Mouse (Mus musculus): ENCODE measurements around the gene Nrp2. TPM values are rescaled to one million over a fixed set of nuclear protein-coding genes. Genes with fewer than 3 reads are reported as not detected.

Nrp2 gene
- polyA plus RNA-seq, 1 experiment: 32.2 TPM

DNA sequence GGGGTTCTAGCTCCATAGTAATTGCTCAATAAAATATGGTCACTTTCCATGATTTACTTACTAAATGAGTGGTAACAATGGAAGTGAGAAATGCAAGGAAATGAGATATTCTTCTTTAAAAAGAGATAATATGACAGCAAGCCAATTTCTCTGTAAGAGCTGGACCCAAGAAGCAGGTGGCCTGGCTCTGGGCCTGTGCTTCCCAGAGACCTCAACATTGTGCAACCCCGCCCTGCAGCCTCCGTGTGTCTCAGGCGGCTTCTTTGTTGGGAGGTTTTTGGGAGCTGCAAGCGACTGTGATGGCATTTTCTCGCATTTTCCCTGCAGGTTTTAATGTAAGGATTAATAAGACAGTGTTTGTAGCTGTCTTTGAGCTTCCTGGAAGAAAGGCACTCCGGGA is 29.0 kb downstream of the Nrp2 start:
- no peak overlapping the region for H3K4me3 ChIP-seq (ENCODE audit: low read depth, low read length)
- no peaks in the 10 kb centered on the region for H3K27me3 ChIP-seq (ENCODE audit: control insufficient read depth, insufficient read depth, low read length, poor library complexity, severe bottlenecking)
- no peaks in the 10 kb centered on the region for H3K36me3 ChIP-seq (ENCODE audit: control insufficient read depth, insufficient read depth, low read length, poor library complexity, severe bottlenecking)
- H3K27ac ChIP-seq (ENCODE audit: insufficient read depth, low read length): no peak overlapping the region
- TF ChIP-seq EP300 (IDR thresholded peaks at IDR 0.05; ENCODE audit: insufficient read depth, low read depth, low read length): no peak
- no peak for TF ChIP-seq CTCF (IDR thresholded peaks at IDR 0.05; ENCODE audit: low read depth, low read length)
- no peak for TF ChIP-seq POLR2A (IDR thresholded peaks at IDR 0.05; ENCODE audit: insufficient read depth, low read length)
- H3K9me3 ChIP-seq (replicated peaks; ENCODE audit: control insufficient read depth, insufficient read depth, low read length, poor library complexity, severe bottlenecking): no peaks in the 10 kb centered on the region
- H3K9ac ChIP-seq (ENCODE audit: low read depth, poor library complexity, severe bottlenecking): no peak overlapping the region
- peaks cover 2% of the 10 kb centered on the region for H3K4me1 ChIP-seq (ENCODE audit: control insufficient read depth, insufficient read depth, low read length)

GRCm38 (mm10) chr1:62734420-62734931 is 31.4 kb downstream of the Nrp2 start:
- Histone ChIP-seq H3K4me1 (ENCODE audit: control insufficient read depth, insufficient read depth, low read length) (peaks cover 6% of the 10 kb centered on the region), H3K27ac (ENCODE audit: insufficient read depth, low read length) (0 out of 2 replicates have a peak overlapping the region, but pooled peaks have one; percentile 6), H3K4me3 (ENCODE audit: low read depth, low read length) (no peak overlapping the region), H3K9ac (ENCODE audit: low read depth, poor library complexity, severe bottlenecking) (no peak overlapping the region), H3K36me3 (ENCODE audit: control insufficient read depth, insufficient read depth, low read length, poor library complexity, severe bottlenecking) (no peaks in the 10 kb centered on the region), H3K27me3 (ENCODE audit: control insufficient read depth, insufficient read depth, low read length, poor library complexity, severe bottlenecking) (no peaks in the 10 kb centered on the region), H3K9me3 (replicated peaks; ENCODE audit: control insufficient read depth, insufficient read depth, low read length, poor library complexity, severe bottlenecking) (no peaks in the 10 kb centered on the region)
- TF ChIP-seq POLR2A (IDR thresholded peaks at IDR 0.05; ENCODE audit: insufficient read depth, low read length) (no peak), EP300 (IDR thresholded peaks at IDR 0.05; ENCODE audit: insufficient read depth, low read depth, low read length) (no peak), CTCF (IDR thresholded peaks at IDR 0.05; ENCODE audit: low read depth, low read length) (no peak)

DNA sequence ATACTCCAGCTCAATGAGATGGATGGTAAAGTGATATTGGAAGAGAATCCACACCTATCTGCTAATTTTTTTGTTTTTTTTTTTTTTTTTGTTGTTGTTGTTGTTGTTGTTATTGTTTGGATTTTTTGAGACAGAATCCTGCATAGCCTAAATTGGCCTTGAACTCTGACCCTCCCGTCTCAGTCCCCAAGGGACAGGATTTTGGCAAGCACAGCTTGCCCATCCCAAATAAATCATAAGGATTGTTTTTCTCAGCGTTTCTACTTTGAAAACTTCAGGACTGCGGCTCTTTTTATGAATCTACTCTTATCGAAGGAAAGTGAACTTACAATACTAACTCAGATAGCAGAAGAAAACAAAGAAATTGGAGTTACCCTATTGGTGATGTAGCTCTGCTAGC is 31.9 kb downstream of the Nrp2 start:
- Histone ChIP-seq H3K27me3 (ENCODE audit: control insufficient read depth, insufficient read depth, low read length, poor library complexity, severe bottlenecking) (no peaks in the 10 kb centered on the region), H3K9me3 (replicated peaks; ENCODE audit: control insufficient read depth, insufficient read depth, low read length, poor library complexity, severe bottlenecking) (no peaks in the 10 kb centered on the region), H3K4me1 (ENCODE audit: control insufficient read depth, insufficient read depth, low read length) (peaks cover 6% of the 10 kb centered on the region), H3K9ac (ENCODE audit: low read depth, poor library complexity, severe bottlenecking) (no peak overlapping the region), H3K27ac (ENCODE audit: insufficient read depth, low read length) (0 out of 2 replicates have a peak overlapping the region, but pooled peaks have one; percentile 29), H3K4me3 (ENCODE audit: low read depth, low read length) (no peak overlapping the region), H3K36me3 (ENCODE audit: control insufficient read depth, insufficient read depth, low read length, poor library complexity, severe bottlenecking) (no peaks in the 10 kb centered on the region)
- no peak for TF ChIP-seq EP300 (IDR thresholded peaks at IDR 0.05; ENCODE audit: insufficient read depth, low read depth, low read length)
- no peak for TF ChIP-seq CTCF (IDR thresholded peaks at IDR 0.05; ENCODE audit: low read depth, low read length)
- no peak for TF ChIP-seq POLR2A (IDR thresholded peaks at IDR 0.05; ENCODE audit: insufficient read depth, low read length)

GRCm38 (mm10) chr1:62735835-62736234 is 32.8 kb downstream of the Nrp2 start:
- Histone ChIP-seq H3K27me3 (ENCODE audit: control insufficient read depth, insufficient read depth, low read length, poor library complexity, severe bottlenecking) (no peaks in the 10 kb centered on the region), H3K9me3 (replicated peaks; ENCODE audit: control insufficient read depth, insufficient read depth, low read length, poor library complexity, severe bottlenecking) (no peaks in the 10 kb centered on the region), H3K4me1 (ENCODE audit: control insufficient read depth, insufficient read depth, low read length) (peaks cover 7% of the 10 kb centered on the region), H3K4me3 (ENCODE audit: low read depth, low read length) (no peak overlapping the region), H3K27ac (ENCODE audit: insufficient read depth, low read length) (peak overlapping the region; percentile 96), H3K36me3 (ENCODE audit: control insufficient read depth, insufficient read depth, low read length, poor library complexity, severe bottlenecking) (no peaks in the 10 kb centered on the region), H3K9ac (ENCODE audit: low read depth, poor library complexity, severe bottlenecking) (no peak overlapping the region)
- no peak for TF ChIP-seq EP300 (IDR thresholded peaks at IDR 0.05; ENCODE audit: insufficient read depth, low read depth, low read length)
- no peak for TF ChIP-seq POLR2A (IDR thresholded peaks at IDR 0.05; ENCODE audit: insufficient read depth, low read length)
- no peak for TF ChIP-seq CTCF (IDR thresholded peaks at IDR 0.05; ENCODE audit: low read depth, low read length)

DNA sequence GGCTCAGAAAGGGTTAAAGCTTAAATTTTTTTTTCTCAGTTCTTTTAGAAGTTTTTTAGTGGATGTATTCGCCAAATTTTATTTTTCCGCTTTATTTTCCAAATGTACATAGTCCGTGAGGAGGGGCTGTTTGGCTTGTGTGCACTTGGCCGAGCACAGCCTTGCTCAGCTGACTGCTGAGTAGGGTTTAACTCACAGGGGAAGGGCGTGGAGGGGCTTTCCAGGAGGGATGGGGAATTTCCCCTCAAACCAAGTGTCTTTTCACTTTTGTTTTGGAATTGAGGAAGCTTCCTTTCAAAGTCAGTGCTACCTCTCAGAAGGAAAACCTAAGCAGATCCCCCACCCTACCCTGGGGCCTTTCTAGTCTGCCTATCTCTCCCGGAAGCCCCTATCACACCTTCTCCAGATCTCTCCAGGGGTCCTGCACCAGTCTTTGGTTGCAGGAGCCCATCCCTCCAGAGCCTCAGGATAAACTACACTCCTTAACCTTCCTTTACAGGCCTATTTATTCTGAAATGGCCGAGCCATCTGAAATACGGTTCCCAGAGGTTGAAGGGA is 33.4 kb downstream of the Nrp2 start:
- Histone ChIP-seq H3K4me1 (ENCODE audit: control insufficient read depth, insufficient read depth, low read length) (peaks cover 7% of the 10 kb centered on the region), H3K9me3 (replicated peaks; ENCODE audit: control insufficient read depth, insufficient read depth, low read length, poor library complexity, severe bottlenecking) (no peaks in the 10 kb centered on the region), H3K27ac (ENCODE audit: insufficient read depth, low read length) (peak overlapping the region; percentile 99), H3K27me3 (ENCODE audit: control insufficient read depth, insufficient read depth, low read length, poor library complexity, severe bottlenecking) (no peaks in the 10 kb centered on the region), H3K36me3 (ENCODE audit: control insufficient read depth, insufficient read depth, low read length, poor library complexity, severe bottlenecking) (no peaks in the 10 kb centered on the region), H3K9ac (ENCODE audit: low read depth, poor library complexity, severe bottlenecking) (no peak overlapping the region), H3K4me3 (ENCODE audit: low read depth, low read length) (no peak overlapping the region)
- TF ChIP-seq POLR2A (IDR thresholded peaks at IDR 0.05; ENCODE audit: insufficient read depth, low read length) (no peak), EP300 (IDR thresholded peaks at IDR 0.05; ENCODE audit: insufficient read depth, low read depth, low read length) (peak; percentile 88)

- H3K9me3 ChIP-seq (replicated peaks; ENCODE audit: control insufficient read depth, insufficient read depth, low read length, poor library complexity, severe bottlenecking): no peaks in the 10 kb centered on the region
- H3K4me3 ChIP-seq (ENCODE audit: low read depth, low read length): peak overlapping the region; percentile 53
- H3K9ac ChIP-seq (ENCODE audit: low read depth, poor library complexity, severe bottlenecking): no peak overlapping the region
- H3K27ac ChIP-seq (ENCODE audit: insufficient read depth, low read length): peak overlapping the region; percentile 99
- H3K36me3 ChIP-seq (ENCODE audit: control insufficient read depth, insufficient read depth, low read length, poor library complexity, severe bottlenecking): no peaks in the 10 kb centered on the region
- peaks cover 10% of the 10 kb centered on the region for H3K4me1 ChIP-seq (ENCODE audit: control insufficient read depth, insufficient read depth, low read length)
- H3K27me3 ChIP-seq (ENCODE audit: control insufficient read depth, insufficient read depth, low read length, poor library complexity, severe bottlenecking): no peaks in the 10 kb centered on the region
- TF ChIP-seq POLR2A (IDR thresholded peaks at IDR 0.05; ENCODE audit: insufficient read depth, low read length) (no peak), EP300 (IDR thresholded peaks at IDR 0.05; ENCODE audit: insufficient read depth, low read depth, low read length) (peak; percentile 91), CTCF (IDR thresholded peaks at IDR 0.05; ENCODE audit: low read depth, low read length) (peak; percentile 35)
These were observed 35.1 kb downstream of the Nrp2 start for GRCm38 (mm10) chr1:62738165-62738564.
